Mouse (Mus musculus) liver, postnatal 0 days (tissue): Measurements from ENCODE around the gene Rexo1. TPM values are rescaled to one million over a fixed set of nuclear protein-coding genes. Genes with fewer than 3 reads are reported as not detected.

Source experiments
- ATAC-seq: fragments of 200-750 bp; cut with Nextera tagmentation; 2 replicates; pipeline ENCODE4 v1.8.0; 2017; ENCODE audit warnings: mild to moderate bottlenecking, moderate library complexity
- DNase-seq: peaks from one replicate; pipeline ENCODE4 v3.0.0-alpha.2; 2016
- H3K27ac ChIP-seq: fragments of 300-500 bp; sonication (generic); 2 replicates; pipeline ENCODE4 v1.5.1; 2014; ENCODE audit warnings: antibody characterized with exemption, moderate library complexity, mild to moderate bottlenecking, low read depth
- H3K27me3 ChIP-seq: fragments of 300-500 bp; sonication (generic); 2 replicates; pipeline ENCODE4 v1.6.1; 2014; ENCODE audit warnings: low read length, control low read depth, mixed read lengths; ENCODE audit not compliant: insufficient read depth
- H3K36me3 ChIP-seq: fragments of 300-500 bp; sonication (generic); replicated peaks from 2 replicates; pipeline ENCODE4 v1.6.1; 2014; ENCODE audit warnings: mild to moderate bottlenecking, control low read depth, low read length, moderate library complexity, mixed read lengths; ENCODE audit not compliant: insufficient read depth
- H3K4me1 ChIP-seq: fragments of 300-500 bp; sonication (generic); 2 replicates; pipeline ENCODE4 v1.6.1; 2014; ENCODE audit warnings: antibody characterized with exemption, mild to moderate bottlenecking, control low read depth; ENCODE audit not compliant: insufficient read depth
- H3K4me2 ChIP-seq: fragments of 300-500 bp; sonication (generic); 2 replicates; pipeline ENCODE4 v1.6.1; 2014; ENCODE audit warnings: low read depth, mild to moderate bottlenecking, low read length, moderate library complexity, mixed read lengths
- H3K4me3 ChIP-seq: fragments of 300-500 bp; sonication (generic); 2 replicates; pipeline ENCODE4 v1.5.1; 2014; ENCODE audit warnings: low read depth, low read length
- H3K9ac ChIP-seq: fragments of 300-500 bp; sonication (generic); replicated peaks from 2 replicates; pipeline ENCODE4 v1.6.1; 2014; ENCODE audit warnings: mild to moderate bottlenecking, moderate library complexity
- H3K9me3 ChIP-seq: fragments of 300-500 bp; sonication (generic); 2 replicates; pipeline ENCODE4 v1.6.1; 2016; ENCODE audit warnings: mild to moderate bottlenecking, control low read depth, low read length, mixed read lengths
- CTCF ChIP-seq: sonication (generic); IDR thresholded peaks from 2 replicates; pipeline ENCODE4 v1.5.1; 2016; ENCODE audit warnings: antibody characterized with exemption, low read depth
- EP300 ChIP-seq: IDR thresholded peaks from 2 replicates; pipeline ENCODE4 v1.6.1; 2016; ENCODE audit warnings: antibody characterized with exemption, low read depth, mild to moderate bottlenecking
- WGBS: fragments of 180-500 bp; shearing (Covaris S2); extraction: QIAGEN DNeasy Blood & Tissue Kit; methylation state at CpG from one replicate; pipeline ENCODE4 v1.1.7; 2014; ENCODE audit not compliant: insufficient replicate concordance; 5-methylcytosine and 5-hydroxymethylcytosine counted together
- polyA plus RNA-seq: library from polyadenylated mRNA; unstranded; fragments of >200 nt; fragmentation: Nextera tagmentation; extraction: Ambion mirVana; gene quantifications from 2 replicates; pipeline ENCODE4 v1.2.1, GENCODE M21; 2015

Gene Rexo1
- polyA plus RNA-seq, 1 experiment from 2014 or later = 8.1 TPM

GRCm38 (mm10) chr10:80566375-80567092 is 5.2 kb upstream of the Rexo1 start:
- no peak overlapping the region; the same call in 1 of the 2 replicates for H3K4me2 ChIP-seq
- no peak overlapping the region for H3K9ac ChIP-seq
- peak; percentile 22; the same call in 1 of the 2 replicates for ATAC-seq
- H3K27ac ChIP-seq = no peak overlapping the region
- H3K27me3 ChIP-seq = no peaks in the 10 kb centered on the region
- DNase-seq = peak; percentile 93
- H3K4me1 ChIP-seq = peaks cover 37% of the 10 kb centered on the region
- no peak overlapping the region for H3K4me3 ChIP-seq
- peaks cover 10% of the 10 kb centered on the region; the same call in 1 of the 2 replicates for H3K36me3 ChIP-seq
- no peaks in the 10 kb centered on the region for H3K9me3 ChIP-seq
- 34% methylated on average over 17 of the region's 17 CpGs for WGBS
- TF ChIP-seq EP300 = no peak
- peak; percentile 99 for TF ChIP-seq CTCF

DNA sequence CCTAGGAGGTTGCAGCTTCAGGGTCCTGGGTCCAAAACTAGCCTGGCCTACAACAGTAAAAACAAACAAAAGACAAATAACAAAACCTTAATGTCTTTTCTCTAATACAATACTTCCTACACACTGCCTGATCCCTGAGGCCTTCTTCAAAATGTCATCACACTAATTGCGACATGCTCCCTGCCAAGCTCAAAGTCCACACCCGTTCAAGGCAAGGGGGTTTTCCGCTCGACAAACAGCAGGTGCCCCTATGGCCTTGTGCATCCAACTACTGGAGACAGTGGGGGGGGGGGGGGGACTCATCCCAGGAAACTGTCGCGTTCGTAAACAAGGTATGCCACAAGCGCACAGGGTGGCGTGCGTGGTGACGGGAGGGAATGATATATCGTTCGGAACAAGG is 739 bp downstream of the Rexo1 start:
- Histone ChIP-seq H3K27me3 (no peaks in the 10 kb centered on the region), H3K27ac (peak overlapping the region; percentile 95), H3K9ac (peak overlapping the region; percentile 99), H3K4me3 (peak overlapping the region; percentile 100), H3K36me3 (0 out of 2 replicates have a peak, but pooled peaks cover under 1% of the 10 kb centered on the region), H3K4me2 (peak overlapping the region; percentile 72), H3K9me3 (no peaks in the 10 kb centered on the region), H3K4me1 (peaks cover 33% of the 10 kb centered on the region)
- ATAC-seq (peak; percentile 52), DNase-seq (peak; percentile 66)
- 1% methylated on average over 13 of the region's 13 CpGs for WGBS
- TF ChIP-seq EP300 (no peak), CTCF (no peak)

DNA sequence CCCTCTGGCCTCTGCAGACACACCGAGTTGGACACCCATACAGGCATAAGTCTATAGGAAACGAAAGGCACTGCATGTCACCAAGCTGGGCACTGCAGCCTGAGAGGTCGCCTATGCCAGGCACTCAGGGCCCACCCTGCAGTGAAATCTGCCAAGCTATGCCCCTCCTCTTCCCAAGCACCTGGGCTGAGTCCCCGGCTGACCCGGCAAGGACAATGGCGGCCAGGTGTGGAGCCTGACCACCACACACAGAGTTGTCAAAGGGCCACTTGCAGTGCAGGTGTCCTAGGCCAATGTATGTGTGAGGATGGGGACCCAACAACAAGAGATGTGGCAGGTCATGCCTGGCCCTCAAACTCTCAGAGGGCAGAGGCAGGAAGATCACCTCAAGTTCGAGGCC is 1.9 kb downstream of the Rexo1 start:
- no peak for DNase-seq
- WGBS = 81% methylated on average over 7 of the region's 7 CpGs
- 0 out of 2 replicates have a peak overlapping the region, but pooled peaks have one; percentile 7 for H3K27ac ChIP-seq
- peaks cover 40% of the 10 kb centered on the region for H3K4me1 ChIP-seq
- peak overlapping the region; percentile 72 for H3K4me2 ChIP-seq
- ATAC-seq = no peak
- no peaks in the 10 kb centered on the region for H3K27me3 ChIP-seq
- 0 out of 2 replicates have a peak, but pooled peaks cover 2% of the 10 kb centered on the region for H3K36me3 ChIP-seq
- H3K9ac ChIP-seq = peak overlapping the region; percentile 99
- no peak overlapping the region for H3K4me3 ChIP-seq
- no peak for TF ChIP-seq CTCF
- no peak for TF ChIP-seq EP300
- no peaks in the 10 kb centered on the region for H3K9me3 ChIP-seq

GRCm38 (mm10) chr10:80557346-80557965 is 3.9 kb downstream of the Rexo1 start:
- Histone ChIP-seq H3K27ac (no peak overlapping the region), H3K27me3 (no peaks in the 10 kb centered on the region), H3K4me2 (no peak overlapping the region), H3K36me3 (peaks cover 5% of the 10 kb centered on the region; the same call in 1 of the 2 replicates), H3K4me1 (peaks cover 57% of the 10 kb centered on the region), H3K9me3 (no peaks in the 10 kb centered on the region), H3K4me3 (no peak overlapping the region), H3K9ac (no peak overlapping the region)
- TF ChIP-seq EP300 = no peak
- TF ChIP-seq CTCF = peak; percentile 93
- 37% methylated on average over 5 of the region's 5 CpGs for WGBS
- DNase-seq (peak; percentile 91), ATAC-seq (no peak)

- TF ChIP-seq EP300 (no peak), CTCF (no peak)
- H3K4me3 ChIP-seq = no peak overlapping the region
- H3K9me3 ChIP-seq = no peaks in the 10 kb centered on the region
- peaks cover 23% of the 10 kb centered on the region for H3K36me3 ChIP-seq
- peaks cover 40% of the 10 kb centered on the region for H3K4me1 ChIP-seq
- peak overlapping the region; percentile 51; the same call in 1 of the 2 replicates for H3K9ac ChIP-seq
- peak overlapping the region; percentile 78 for H3K27ac ChIP-seq
- ATAC-seq (peak; percentile 21; the same call in 1 of the 2 replicates), DNase-seq (no peak)
- WGBS = 61% methylated on average over 6 of the region's 6 CpGs
- H3K4me2 ChIP-seq = peak overlapping the region; percentile 67
- H3K27me3 ChIP-seq = no peaks in the 10 kb centered on the region
These were observed 7.4 kb downstream of the Rexo1 start for GRCm38 (mm10) chr10:80553997-80554396.

- Histone ChIP-seq H3K4me1 (peaks cover 36% of the 10 kb centered on the region), H3K36me3 (peaks cover 27% of the 10 kb centered on the region), H3K27me3 (no peaks in the 10 kb centered on the region), H3K9me3 (no peaks in the 10 kb centered on the region), H3K9ac (peak overlapping the region; percentile 51; the same call in 1 of the 2 replicates), H3K27ac (peak overlapping the region; percentile 78), H3K4me2 (peak overlapping the region; percentile 67), H3K4me3 (no peak overlapping the region)
- TF ChIP-seq CTCF (no peak), EP300 (peak; percentile 70; the same call in 1 of the 2 replicates)
- 53% methylated on average over 8 of the region's 8 CpGs for WGBS
- peak; percentile 86 for ATAC-seq
- peak; percentile 63 for DNase-seq
These were observed 7.8 kb downstream of the Rexo1 start for GRCm38 (mm10) chr10:80553575-80553974.
